Mouse (Mus musculus) erythroblast, adult 5-6 weeks (primary cell): ENCODE measurements around the gene Gstm1. TPM values are rescaled to one million over a fixed set of nuclear protein-coding genes. Genes with fewer than 3 reads are reported as not detected.
"Not testable (repeated sequence)": the region's sequence is repeated elsewhere in the genome, so short reads cannot be mapped to it uniquely, and the experiment has no call there.

Experiments used
- ATAC-seq: replicated peaks from 2 replicates; pipeline ENCODE4 v1.8.0; 2016; ENCODE audit warnings: moderate number of reproducible peaks, mild to moderate bottlenecking, moderate TSS enrichment, inconsistent platforms; ENCODE audit not compliant: poor library complexity, low FRiP score, severe bottlenecking
- total RNA-seq, 2 experiments: library from RNA; stranded (forward) in 1 of 2; stranded (reverse) in 1 of 2; fragments of 150-400 nt in 1 of 2; fragments of 200-764, 138-1000 nt in 1 of 2; gene quantifications; 2 replicates each; pipeline versions ENCODE4 v1.2.3 to v1.2.4; 2015 to 2017; ENCODE audit warnings: low replicate concordance in 2 of 2

Gstm1 gene
- total RNA-seq, 2 experiments from 2014 or later: 74.5 to 254 TPM

- not testable (repeated sequence) for ATAC-seq
These were observed 46.7 kb downstream of the Gstm1 start for GRCm38 (mm10) chr3:107971101-107971500.

GRCm38 (mm10) chr3:107968724-107969395 lies 48.9 kb downstream of the Gstm1 start, which contains the start of gene Gstm3:
Gstm3 (minus strand) TSS chr3:107969283.
- ATAC-seq: no peak

GRCm38 (mm10) chr3:107966631-107967030 lies 51.1 kb downstream of the Gstm1 start:
- ATAC-seq: no peak

- no peak for ATAC-seq
These were observed 52.2 kb downstream of the Gstm1 start for GRCm38 (mm10) chr3:107965592-107965991.

- no peak for ATAC-seq
These were observed 53.0 kb downstream of the Gstm1 start for GRCm38 (mm10) chr3:107964656-107965308.

- no peak for ATAC-seq
These were observed 53.7 kb downstream of the Gstm1 start for GRCm38 (mm10) chr3:107964026-107964425.

Other genes with a start within 250 kb of the Gstm1 start
- 1.5 TPM in 1 of 2 replicates, not detected in the other for gene Eps8l3, start 140.7 kb downstream of the Gstm1 start, total RNA-seq (2015; ENCODE audit: low replicate concordance)
- not detected in 2 replicates for gene Eps8l3, start 140.7 kb downstream of the Gstm1 start, total RNA-seq (2017; ENCODE audit: low replicate concordance)
- gene Gstm5, start 122.2 kb downstream of the Gstm1 start, total RNA-seq (2015; ENCODE audit: low replicate concordance): 17.9 and 33.9 TPM in 2 replicates
- gene Gstm5, start 122.2 kb downstream of the Gstm1 start, total RNA-seq (2017; ENCODE audit: low replicate concordance): 8.2 and 22.6 TPM in 2 replicates
- gene Gstm7, start 86.2 kb downstream of the Gstm1 start, total RNA-seq (2015; ENCODE audit: low replicate concordance): not detected in 2 replicates
- 1.8 TPM in 1 of 2 replicates, not detected in the other for gene Gstm7, start 86.2 kb downstream of the Gstm1 start, total RNA-seq (2017; ENCODE audit: low replicate concordance)
- gene Gstm6, start 74.2 kb downstream of the Gstm1 start, total RNA-seq (2015; ENCODE audit: low replicate concordance): not detected in 2 replicates
- gene Gstm6, start 74.2 kb downstream of the Gstm1 start, total RNA-seq (2017; ENCODE audit: low replicate concordance): not detected in 2 replicates
- not detected in 2 replicates for gene Gstm3, start 48.7 kb downstream of the Gstm1 start, total RNA-seq (2015; ENCODE audit: low replicate concordance)
- not detected in 2 replicates for gene Gstm3, start 48.7 kb downstream of the Gstm1 start, total RNA-seq (2017; ENCODE audit: low replicate concordance)
- gene Gstm2, start 31.5 kb downstream of the Gstm1 start, total RNA-seq (2015; ENCODE audit: low replicate concordance): 1.3 TPM in 1 of 2 replicates, not detected in the other
- 0.60 and 2.1 TPM in 2 replicates for gene Gstm2, start 31.5 kb downstream of the Gstm1 start, total RNA-seq (2017; ENCODE audit: low replicate concordance)
- 4.2 and 8.4 TPM in 2 replicates for gene Gstm4, start 26.9 kb upstream of the Gstm1 start, total RNA-seq (2015; ENCODE audit: low replicate concordance)
- 0.28 and 0.51 TPM in 2 replicates for gene Gstm4, start 26.9 kb upstream of the Gstm1 start, total RNA-seq (2017; ENCODE audit: low replicate concordance)
- gene Ampd2, start 68.7 kb upstream of the Gstm1 start, total RNA-seq (2015; ENCODE audit: low replicate concordance): 7.1 and 8.6 TPM in 2 replicates
- gene Ampd2, start 68.7 kb upstream of the Gstm1 start, total RNA-seq (2017; ENCODE audit: low replicate concordance): 3.1 and 14.5 TPM in 2 replicates
- gene Gnat2, start 74.8 kb upstream of the Gstm1 start, total RNA-seq (2015; ENCODE audit: low replicate concordance): 0.84 TPM in 1 of 2 replicates, not detected in the other
- gene Gnat2, start 74.8 kb upstream of the Gstm1 start, total RNA-seq (2017; ENCODE audit: low replicate concordance): 0.09 and 0.56 TPM in 2 replicates
- 46.8 and 63.4 TPM in 2 replicates for gene Gnai3, start 128.2 kb upstream of the Gstm1 start, total RNA-seq (2015; ENCODE audit: low replicate concordance)
- gene Gnai3, start 128.2 kb upstream of the Gstm1 start, total RNA-seq (2017; ENCODE audit: low replicate concordance): 38.2 and 46.0 TPM in 2 replicates
- not detected in 2 replicates for gene Gpr61, start 136.9 kb upstream of the Gstm1 start, total RNA-seq (2015; ENCODE audit: low replicate concordance)
- not detected in 2 replicates for gene Gpr61, start 136.9 kb upstream of the Gstm1 start, total RNA-seq (2017; ENCODE audit: low replicate concordance)
- not detected in 2 replicates for gene Amigo1, start 168.4 kb upstream of the Gstm1 start, total RNA-seq (2015; ENCODE audit: low replicate concordance)
- 0.77 TPM in 1 of 2 replicates, not detected in the other for gene Amigo1, start 168.4 kb upstream of the Gstm1 start, total RNA-seq (2017; ENCODE audit: low replicate concordance)
- gene Cyb561d1, start 183.2 kb upstream of the Gstm1 start, total RNA-seq (2015; ENCODE audit: low replicate concordance): 0.63 and 1.3 TPM in 2 replicates
- gene Cyb561d1, start 183.2 kb upstream of the Gstm1 start, total RNA-seq (2017; ENCODE audit: low replicate concordance): 1.1 and 1.7 TPM in 2 replicates
- gene Atxn7l2, start 193.0 kb upstream of the Gstm1 start, total RNA-seq (2015; ENCODE audit: low replicate concordance): 0.58 and 0.84 TPM in 2 replicates
- 0.56 and 1.4 TPM in 2 replicates for gene Atxn7l2, start 193.0 kb upstream of the Gstm1 start, total RNA-seq (2017; ENCODE audit: low replicate concordance)
- gene Sypl2, start 208.7 kb upstream of the Gstm1 start, total RNA-seq (2015; ENCODE audit: low replicate concordance): not detected in 2 replicates
- not detected in 2 replicates for gene Sypl2, start 208.7 kb upstream of the Gstm1 start, total RNA-seq (2017; ENCODE audit: low replicate concordance)
- 39.8 and 54.5 TPM in 2 replicates for gene Psma5, start 239.0 kb upstream of the Gstm1 start, total RNA-seq (2015; ENCODE audit: low replicate concordance)
- gene Psma5, start 239.0 kb upstream of the Gstm1 start, total RNA-seq (2017; ENCODE audit: low replicate concordance): 49.6 and 55.6 TPM in 2 replicates